Mouse (Mus musculus) megakaryocyte, embryonic 14.5 days (primary cell): Measurements from ENCODE around the gene Nkain2.

ENCODE experiments used
- FLI1 ChIP-seq: IDR thresholded peaks from 2 replicates; pipeline ENCODE4 v1.6.1; 2012; ENCODE audit warnings: low read length, inconsistent platforms, mixed read lengths
- GATA1 ChIP-seq: IDR thresholded peaks from 3 replicates; pipeline ENCODE4 v1.6.1; 2012; ENCODE audit warnings: mixed read lengths, low read length, inconsistent platforms, borderline replicate concordance

DNA sequence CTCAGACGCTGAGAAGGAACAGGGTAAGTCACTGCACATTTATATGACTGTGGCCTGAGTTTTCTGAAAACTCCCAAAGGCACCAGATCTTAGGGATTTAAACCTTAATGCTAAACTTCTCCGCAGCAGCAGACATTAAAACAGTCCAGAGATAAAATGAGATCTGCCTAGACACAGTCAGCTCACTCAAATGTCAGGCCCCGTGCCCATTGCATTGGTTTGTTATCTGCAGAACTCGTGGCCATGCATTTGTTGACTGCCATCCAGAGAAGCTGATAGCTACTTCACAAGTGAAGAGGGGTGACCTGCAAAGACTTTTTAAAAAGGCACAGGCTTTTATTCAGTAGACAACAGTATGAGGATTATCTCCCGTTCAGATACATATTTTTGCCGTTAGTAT lies 838.2 kb downstream of the Nkain2 start:
- TF ChIP-seq GATA1, result no peak
- no peak for TF ChIP-seq FLI1
